Mouse (Mus musculus): ENCODE measurements around the gene Csnk1g2. TPM values are rescaled to one million over a fixed set of nuclear protein-coding genes. Genes with fewer than 3 reads are reported as not detected.
"Not testable (repeated sequence)": the region's sequence is repeated elsewhere in the genome, so short reads cannot be mapped to it uniquely, and the experiment has no call there.

Gene Csnk1g2
- polyA plus RNA-seq, 1 experiment from 2014 or later, result 24.9 TPM

DNA sequence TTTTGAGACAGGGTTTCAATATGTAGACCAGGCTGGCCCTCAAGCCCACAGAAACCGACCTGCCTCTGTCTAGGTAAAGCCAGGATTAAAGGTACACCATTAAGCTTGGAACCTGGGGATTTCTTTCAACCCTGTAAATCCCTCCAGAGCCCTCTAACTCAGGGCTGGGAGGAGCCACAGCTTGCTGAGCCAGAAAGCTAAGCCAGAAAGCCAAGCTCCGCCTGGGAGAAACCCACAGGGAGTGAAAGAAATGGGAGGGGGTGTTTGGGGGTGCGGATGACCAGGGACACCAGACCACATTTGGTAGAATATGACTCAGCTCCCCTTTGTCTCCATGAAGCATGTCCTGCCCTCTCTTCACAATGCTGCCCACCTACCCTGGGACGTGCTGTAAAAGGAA is 26.3 kb upstream of the Csnk1g2 start:
- WGBS, result 45% methylated on average over 4 of the region's 4 CpGs
- ATAC-seq, result no peak
- H3K27ac ChIP-seq (ENCODE audit: low read depth, low read length), result no peak overlapping the region

GRCm38 (mm10) chr10:80602698-80603325 is 19.8 kb upstream of the Csnk1g2 start, which contains the start of the genes Scamp4 and Adat3:
Scamp4 (plus strand) TSS chr10:80602872.
Adat3 (plus strand) TSS chr10:80602880.
- Histone ChIP-seq H3K36me3 (ENCODE audit: control insufficient read depth, insufficient read depth, low read length) (peaks cover 15% of the 10 kb centered on the region), H3K27ac (ENCODE audit: low read depth, low read length) (peak within 1 kb of the TSS; percentile 94), H3K27me3 (replicated peaks; ENCODE audit: control insufficient read depth, insufficient read depth, low read length) (no peaks in the 10 kb centered on the region), H3K4me2 (ENCODE audit: low read length) (peak within 1 kb of the TSS; percentile 96), H3K4me1 (ENCODE audit: control insufficient read depth, insufficient read depth, low read depth, low read length) (peaks cover 17% of the 10 kb centered on the region), H3K9ac (ENCODE audit: low read depth, low read length) (peak within 1 kb of the TSS; percentile 81), H3K4me3 (ENCODE audit: low read length) (peak within 1 kb of the TSS; percentile 73), H3K9me3 (ENCODE audit: control insufficient read depth, low read length) (no peaks in the 10 kb centered on the region)
- ATAC-seq, result peak; percentile 98
- under 1% methylated on average over 54 of the region's 54 CpGs for WGBS

More for the DNA sequence above, 26.3 kb upstream of the Csnk1g2 start:
- Histone ChIP-seq H3K4me2 (ENCODE audit: low read length) (no peak overlapping the region), H3K4me3 (ENCODE audit: low read length) (no peak overlapping the region), H3K4me1 (ENCODE audit: control insufficient read depth, insufficient read depth, low read depth, low read length) (no peaks in the 10 kb centered on the region), H3K36me3 (ENCODE audit: control insufficient read depth, insufficient read depth, low read length) (no peaks in the 10 kb centered on the region), H3K9ac (ENCODE audit: low read depth, low read length) (no peak overlapping the region), H3K27me3 (replicated peaks; ENCODE audit: control insufficient read depth, insufficient read depth, low read length) (no peaks in the 10 kb centered on the region), H3K9me3 (ENCODE audit: control insufficient read depth, low read length) (no peaks in the 10 kb centered on the region)

DNA sequence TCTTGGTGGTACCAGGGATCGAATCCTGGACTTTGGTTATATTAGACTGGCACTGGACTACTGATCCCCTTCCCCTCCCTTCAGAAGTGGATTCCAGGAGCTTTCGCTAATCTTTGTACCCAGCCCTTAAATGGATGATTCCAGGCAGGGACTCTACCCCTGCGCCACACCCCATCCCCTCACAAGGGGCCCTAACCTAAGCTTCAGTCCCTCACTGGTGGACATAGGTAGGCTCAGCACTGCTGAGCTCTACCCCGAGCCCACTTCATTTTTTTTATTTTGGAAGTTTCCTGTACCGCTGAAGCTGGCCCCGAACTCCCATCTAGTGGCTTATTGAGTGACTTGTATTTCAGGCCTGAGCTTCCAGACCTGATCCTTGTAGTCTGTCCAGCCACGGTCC is 19.3 kb upstream of the Csnk1g2 start:
- H3K36me3 ChIP-seq (ENCODE audit: control insufficient read depth, insufficient read depth, low read length), result peaks cover 15% of the 10 kb centered on the region
- H3K4me1 ChIP-seq (ENCODE audit: control insufficient read depth, insufficient read depth, low read depth, low read length), result peaks cover 17% of the 10 kb centered on the region
- no peaks in the 10 kb centered on the region for H3K9me3 ChIP-seq (ENCODE audit: control insufficient read depth, low read length)
- ATAC-seq, result no peak; the same call in 1 of the 2 replicates
- peak overlapping the region; percentile 94 for H3K27ac ChIP-seq (ENCODE audit: low read depth, low read length)
- peak overlapping the region; percentile 73 for H3K4me3 ChIP-seq (ENCODE audit: low read length)
- H3K27me3 ChIP-seq (replicated peaks; ENCODE audit: control insufficient read depth, insufficient read depth, low read length), result no peaks in the 10 kb centered on the region
- H3K4me2 ChIP-seq (ENCODE audit: low read length), result peak overlapping the region; percentile 96
- 33% methylated on average over 7 of the region's 7 CpGs for WGBS
- peak overlapping the region; percentile 81 for H3K9ac ChIP-seq (ENCODE audit: low read depth, low read length)

- peaks cover 17% of the 10 kb centered on the region for H3K4me1 ChIP-seq (ENCODE audit: control insufficient read depth, insufficient read depth, low read depth, low read length)
- peak overlapping the region; percentile 96 for H3K4me2 ChIP-seq (ENCODE audit: low read length)
- H3K9ac ChIP-seq (ENCODE audit: low read depth, low read length), result no peak overlapping the region
- 82% methylated on average over 7 of the region's 7 CpGs for WGBS
- H3K4me3 ChIP-seq (ENCODE audit: low read length), result peak overlapping the region; percentile 73
- H3K9me3 ChIP-seq (ENCODE audit: control insufficient read depth, low read length), result no peaks in the 10 kb centered on the region
- ATAC-seq, result no peak
- H3K27ac ChIP-seq (ENCODE audit: low read depth, low read length), result no peak overlapping the region; the same call in 1 of the 2 replicates
- H3K36me3 ChIP-seq (ENCODE audit: control insufficient read depth, insufficient read depth, low read length), result peaks cover 19% of the 10 kb centered on the region
- no peaks in the 10 kb centered on the region for H3K27me3 ChIP-seq (replicated peaks; ENCODE audit: control insufficient read depth, insufficient read depth, low read length)
These were observed 18.6 kb upstream of the Csnk1g2 start for GRCm38 (mm10) chr10:80604001-80604509.

GRCm38 (mm10) chr10:80604988-80605387 is 17.6 kb upstream of the Csnk1g2 start:
- Histone ChIP-seq H3K27ac (ENCODE audit: low read depth, low read length) (no peak overlapping the region), H3K4me2 (ENCODE audit: low read length) (no peak overlapping the region), H3K36me3 (ENCODE audit: control insufficient read depth, insufficient read depth, low read length) (peaks cover 28% of the 10 kb centered on the region), H3K4me3 (ENCODE audit: low read length) (no peak overlapping the region), H3K4me1 (ENCODE audit: control insufficient read depth, insufficient read depth, low read depth, low read length) (peaks cover 17% of the 10 kb centered on the region), H3K27me3 (replicated peaks; ENCODE audit: control insufficient read depth, insufficient read depth, low read length) (no peaks in the 10 kb centered on the region), H3K9me3 (ENCODE audit: control insufficient read depth, low read length) (no peaks in the 10 kb centered on the region), H3K9ac (ENCODE audit: low read depth, low read length) (no peak overlapping the region)
- WGBS, result 83% methylated on average over 2 of the region's 2 CpGs
- ATAC-seq, result no peak

- 76% methylated on average over 3 of the region's 4 CpGs for WGBS
- H3K27me3 ChIP-seq (replicated peaks; ENCODE audit: control insufficient read depth, insufficient read depth, low read length); H3K9me3 ChIP-seq (ENCODE audit: control insufficient read depth, low read length); H3K27ac ChIP-seq (ENCODE audit: low read depth, low read length); ATAC-seq; H3K9ac ChIP-seq (ENCODE audit: low read depth, low read length); H3K4me3 ChIP-seq (ENCODE audit: low read length); H3K4me2 ChIP-seq (ENCODE audit: low read length): not testable (repeated sequence)
- Histone ChIP-seq H3K4me1 (ENCODE audit: control insufficient read depth, insufficient read depth, low read depth, low read length) (peaks cover 17% of the 10 kb centered on the region), H3K36me3 (ENCODE audit: control insufficient read depth, insufficient read depth, low read length) (peaks cover 28% of the 10 kb centered on the region)
These were observed 16.9 kb upstream of the Csnk1g2 start, which contains the start of gene Gm49322 for GRCm38 (mm10) chr10:80605721-80606120. Gm49322 (plus strand) TSS chr10:80606021.

- H3K27me3 ChIP-seq (replicated peaks; ENCODE audit: control insufficient read depth, insufficient read depth, low read length), result no peaks in the 10 kb centered on the region
- no peak overlapping the region for H3K9ac ChIP-seq (ENCODE audit: low read depth, low read length)
- ATAC-seq, result no peak
- H3K4me3 ChIP-seq (ENCODE audit: low read length), result no peak overlapping the region
- H3K4me1 ChIP-seq (ENCODE audit: control insufficient read depth, insufficient read depth, low read depth, low read length), result peaks cover 17% of the 10 kb centered on the region
- H3K36me3 ChIP-seq (ENCODE audit: control insufficient read depth, insufficient read depth, low read length), result peaks cover 28% of the 10 kb centered on the region
- 93% methylated on average over 23 of the region's 23 CpGs for WGBS
- no peaks in the 10 kb centered on the region for H3K9me3 ChIP-seq (ENCODE audit: control insufficient read depth, low read length)
- H3K4me2 ChIP-seq (ENCODE audit: low read length), result no peak overlapping the region
- no peak overlapping the region for H3K27ac ChIP-seq (ENCODE audit: low read depth, low read length)
These were observed 16.3 kb upstream of the Csnk1g2 start for GRCm38 (mm10) chr10:80606306-80606705.

DNA sequence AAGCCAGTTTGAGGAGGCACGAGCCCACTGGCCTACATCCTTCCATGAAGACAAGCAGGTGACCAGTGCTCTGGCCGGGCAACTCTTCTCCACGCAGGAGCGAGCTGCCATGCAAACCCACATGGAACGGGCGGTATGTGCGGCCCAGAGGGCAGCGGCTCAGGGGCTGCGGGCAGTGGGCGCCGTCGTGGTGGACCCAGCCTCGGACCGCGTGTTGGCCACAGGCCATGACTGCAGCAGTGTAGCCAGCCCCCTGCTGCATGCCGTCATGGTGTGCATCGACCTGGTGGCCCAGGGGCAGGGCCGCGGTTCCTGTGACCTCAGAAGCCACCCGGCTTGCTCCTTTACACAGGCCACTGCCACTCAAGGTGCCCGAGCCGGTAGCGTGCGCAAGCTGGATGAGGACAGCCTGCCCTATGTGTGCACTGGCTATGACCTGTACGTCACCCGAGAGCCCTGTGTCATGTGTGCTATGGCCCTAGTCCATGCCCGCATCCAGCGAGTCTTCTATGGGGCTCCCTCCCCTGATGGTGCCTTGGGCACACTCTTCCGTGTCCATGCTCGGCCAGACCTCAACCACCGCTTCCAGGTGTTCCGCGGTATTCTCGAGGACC is 15.8 kb upstream of the Csnk1g2 start:
- H3K9me3 ChIP-seq (ENCODE audit: control insufficient read depth, low read length), result no peaks in the 10 kb centered on the region
- ATAC-seq, result no peak
- H3K4me1 ChIP-seq (ENCODE audit: control insufficient read depth, insufficient read depth, low read depth, low read length), result peaks cover 17% of the 10 kb centered on the region
- no peak overlapping the region for H3K4me2 ChIP-seq (ENCODE audit: low read length)
- no peak overlapping the region for H3K4me3 ChIP-seq (ENCODE audit: low read length)
- 94% methylated on average over 34 of the region's 34 CpGs for WGBS
- no peak overlapping the region for H3K27ac ChIP-seq (ENCODE audit: low read depth, low read length)
- no peak overlapping the region for H3K9ac ChIP-seq (ENCODE audit: low read depth, low read length)
- H3K27me3 ChIP-seq (replicated peaks; ENCODE audit: control insufficient read depth, insufficient read depth, low read length), result no peaks in the 10 kb centered on the region
- H3K36me3 ChIP-seq (ENCODE audit: control insufficient read depth, insufficient read depth, low read length), result peaks cover 28% of the 10 kb centered on the region

DNA sequence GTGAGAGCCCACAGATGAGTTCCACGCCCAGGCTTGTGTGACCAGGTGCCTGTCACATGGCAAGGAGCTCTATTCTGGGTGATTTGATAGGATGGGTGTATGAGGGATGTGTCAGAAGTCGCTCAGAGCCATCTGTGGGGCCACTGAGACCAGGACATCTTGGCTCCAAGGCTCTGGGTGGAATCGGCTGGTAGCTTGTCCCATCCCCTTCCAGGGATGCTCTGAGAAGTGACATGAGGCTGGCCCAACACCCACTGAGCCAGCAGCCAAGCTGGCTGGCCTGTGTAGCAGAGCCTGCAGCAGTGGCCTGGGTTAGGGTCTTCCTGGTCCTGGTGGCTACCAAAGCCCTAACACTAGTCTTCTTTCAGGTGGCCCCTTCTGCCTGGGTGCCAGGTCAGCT is 14.2 kb upstream of the Csnk1g2 start:
- whole genome bisulfite sequencing, result 94% methylated on average over 3 of the region's 3 CpGs
- Histone ChIP-seq H3K9me3 (ENCODE audit: control insufficient read depth, low read length) (no peaks in the 10 kb centered on the region), H3K36me3 (ENCODE audit: control insufficient read depth, insufficient read depth, low read length) (peaks cover 28% of the 10 kb centered on the region), H3K27me3 (replicated peaks; ENCODE audit: control insufficient read depth, insufficient read depth, low read length) (no peaks in the 10 kb centered on the region), H3K4me3 (ENCODE audit: low read length) (no peak overlapping the region), H3K9ac (ENCODE audit: low read depth, low read length) (no peak overlapping the region), H3K27ac (ENCODE audit: low read depth, low read length) (no peak overlapping the region), H3K4me1 (ENCODE audit: control insufficient read depth, insufficient read depth, low read depth, low read length) (peaks cover 11% of the 10 kb centered on the region), H3K4me2 (ENCODE audit: low read length) (no peak overlapping the region)
- ATAC-seq, result no peak
